Mouse (Mus musculus) thymus, adult 2 months (tissue): ENCODE measurements around the gene Cysrt1.

Experiments used
- CTCF ChIP-seq: fragments of 200-500 bp; IDR thresholded peaks from 2 replicates; pipeline ENCODE4 v1.5.1; 2012; ENCODE audit warnings: mild to moderate bottlenecking, control low read depth, low read length, moderate library complexity, borderline replicate concordance; ENCODE audit not compliant: control insufficient read depth, poor library complexity, insufficient read depth; ENCODE audit errors: extremely low read depth
- POLR2A ChIP-seq: fragments of 200-500 bp; IDR thresholded peaks from 2 replicates; pipeline ENCODE4 v1.6.1; 2012; ENCODE audit warnings: mild to moderate bottlenecking, low read length, control low read depth, moderate library complexity; ENCODE audit not compliant: control insufficient read depth, poor library complexity, insufficient read depth; ENCODE audit errors: extremely low read depth

DNA sequence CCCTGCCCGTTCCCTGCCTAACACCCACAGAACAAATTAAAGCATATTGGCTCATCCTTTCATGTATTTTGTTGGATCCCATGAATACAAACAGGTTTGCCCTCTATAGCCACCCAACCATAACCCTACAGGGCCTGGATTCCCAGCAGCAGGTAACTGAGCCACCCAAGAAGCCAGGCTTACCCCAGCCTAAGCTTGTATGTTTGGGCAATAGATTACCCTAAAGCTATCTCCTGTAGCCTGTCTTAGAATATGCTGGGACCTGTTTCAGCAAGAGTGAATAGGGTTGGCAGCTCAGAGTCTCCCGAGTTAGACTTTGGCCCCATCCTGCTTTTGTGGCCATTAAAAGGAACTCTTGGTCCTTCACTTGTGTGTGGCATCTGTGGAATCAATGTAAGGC is 43.3 kb upstream of the Cysrt1 start:
- TF ChIP-seq POLR2A (no peak), CTCF (no peak)
